Mouse (Mus musculus) T-helper 1 cell (primary cell): ENCODE measurements around the gene Wfdc13.

Experiments used
- in situ Hi-C: fragments of 300-600 bp; cut with MboI, MseI; formaldehyde crosslinking; loops from one replicate; pipeline ENCODE4 v1.15.1; 2025; ENCODE audit warnings: high pct_unique_total_duplicates

Wfdc13 gene

GRCm38 (mm10) chr2:164684807-164685206, at the start of gene Wfdc13:
TSS of gene Wfdc13 (plus strand) at chr2:164685107.
- in situ Hi-C loops, result no loop called here

DNA sequence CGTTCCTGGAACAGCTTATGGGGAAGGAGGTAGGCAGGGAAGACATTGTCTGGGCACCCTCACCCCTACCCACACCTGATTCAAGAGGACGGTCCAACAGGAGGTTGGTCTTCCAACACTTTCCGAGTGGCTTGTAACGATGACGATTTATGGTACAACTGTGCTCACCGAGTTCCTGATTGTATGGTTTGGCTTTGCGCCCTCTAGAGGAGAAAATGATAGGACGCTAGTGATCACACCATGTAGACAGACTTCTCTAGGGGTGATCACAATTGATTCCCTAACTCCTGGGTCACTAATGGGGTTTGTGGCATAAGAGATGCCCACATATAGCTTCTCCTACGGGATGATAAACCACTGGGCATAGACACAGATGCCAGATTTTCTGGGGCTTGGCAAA, 49.6 kb upstream of the Wfdc13 start:
- in situ Hi-C loops, result no loop called here

DNA sequence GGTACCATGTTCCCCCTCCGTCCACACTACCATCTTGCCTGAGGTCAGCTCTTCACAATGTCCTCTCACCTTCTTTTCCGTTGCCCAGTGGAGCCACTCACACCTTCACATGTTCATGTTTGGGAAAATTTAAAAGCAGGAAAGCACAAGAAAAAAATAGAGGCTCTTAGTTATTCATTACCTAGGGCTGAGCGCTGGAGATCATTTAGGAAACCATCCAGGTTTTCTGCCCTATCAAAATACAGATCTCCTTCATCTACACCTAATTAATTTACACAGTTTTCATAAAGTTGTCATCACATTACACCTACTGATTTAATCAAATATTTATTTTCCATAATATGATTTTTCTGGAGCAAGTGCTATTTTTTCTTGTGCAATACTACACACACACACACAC, 46.2 kb upstream of the Wfdc13 start, which contains the start of gene Wfdc16:
Gene Wfdc16 (minus strand): TSS at position 101 of the 400 bp plus-strand sequence.
- in situ Hi-C loops, result no loop called here

DNA sequence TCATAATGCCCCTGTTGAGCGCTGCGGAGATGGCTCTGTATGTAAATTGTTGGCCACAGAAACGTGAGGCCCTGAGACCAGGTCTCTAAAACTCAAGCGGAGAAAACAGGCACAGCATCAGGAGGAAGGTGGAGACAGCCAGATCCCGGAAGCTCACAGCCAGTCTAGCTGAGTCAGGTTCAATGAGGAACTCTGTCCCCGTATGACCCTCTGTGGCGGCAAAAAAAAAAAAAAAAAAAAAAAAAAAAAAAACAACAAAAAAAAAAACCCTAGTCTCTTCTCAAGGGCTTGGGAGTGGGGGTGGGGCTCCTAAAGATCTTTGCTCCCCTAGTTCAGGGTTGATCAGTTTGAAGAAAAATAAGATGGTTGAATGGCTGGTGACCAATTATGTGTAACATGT, 43.8 kb upstream of the Wfdc13 start:
- in situ Hi-C loops, result no loop called here

DNA sequence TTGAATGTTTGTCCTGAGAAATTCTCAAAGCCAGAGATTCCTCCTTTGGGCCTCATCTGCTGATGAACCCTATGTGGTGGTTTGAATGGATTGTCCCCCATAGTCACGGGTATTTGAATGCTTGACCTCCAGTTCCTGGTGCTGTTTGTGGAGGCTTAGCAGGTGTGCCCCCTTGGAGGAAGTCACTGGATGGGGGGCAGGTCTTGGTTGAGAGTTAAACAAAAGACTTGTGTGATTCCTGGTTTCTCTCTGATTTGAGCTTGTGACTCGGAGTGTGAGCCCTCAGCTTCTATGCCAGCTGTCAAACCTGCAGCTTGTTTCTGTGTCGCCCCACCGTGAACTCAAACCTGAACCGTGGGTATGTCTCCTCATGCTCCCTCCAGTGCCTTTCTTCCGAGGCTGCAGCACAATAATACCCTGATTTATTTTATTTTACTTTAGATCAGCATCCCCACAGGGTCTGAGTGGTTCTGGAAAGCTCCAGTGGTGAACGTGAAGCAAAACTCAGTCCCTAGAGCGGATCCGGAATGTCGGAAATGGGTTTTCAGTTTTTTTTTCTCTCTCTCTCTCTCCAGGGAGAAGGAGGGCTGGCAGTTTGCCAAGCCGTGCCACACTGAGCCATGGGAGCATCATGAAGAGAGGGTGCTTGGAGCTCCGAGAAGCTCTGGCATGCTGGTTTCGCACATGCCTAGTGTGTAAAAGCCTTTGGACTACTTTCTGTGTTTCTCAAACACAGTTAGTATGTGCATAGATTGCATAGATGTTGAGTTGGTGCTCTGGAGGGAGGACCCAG, 42.8 kb upstream of the Wfdc13 start:
- in situ Hi-C loops, result no loop called here

GRCm38 (mm10) chr2:164655858-164656257, 29.0 kb upstream of the Wfdc13 start, which contains the start of gene Wfdc10:
TSS of gene Wfdc10 (plus strand) at chr2:164656046.
- in situ Hi-C loops, result no loop called here

- in situ Hi-C loops, result no loop called here
Observed at GRCm38 (mm10) chr2:164656483-164656882, 28.4 kb upstream of the Wfdc13 start, which contains the start of gene Wfdc9. TSS of gene Wfdc9 (minus strand) at chr2:164656583.

DNA sequence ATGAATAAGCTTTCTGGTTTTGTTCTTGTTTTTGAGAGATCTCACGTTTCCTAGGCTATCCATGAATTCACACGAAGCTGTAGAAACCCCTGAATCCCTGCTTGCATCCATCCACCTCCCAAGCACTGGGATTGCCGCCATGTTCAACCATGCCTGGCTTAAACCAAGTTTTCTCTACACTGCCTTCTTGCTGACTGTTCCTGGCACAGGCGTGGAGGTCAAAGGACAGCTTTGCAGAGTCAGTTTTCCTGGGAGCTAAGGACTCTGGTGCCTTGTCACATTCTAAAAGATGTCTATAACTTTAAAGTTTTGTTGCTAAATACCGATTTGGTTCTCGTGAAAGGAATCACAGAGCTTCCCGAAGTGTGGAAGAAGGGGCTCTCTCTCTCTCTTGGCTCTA, 20.1 kb upstream of the Wfdc13 start:
- in situ Hi-C loops, result no loop called here

DNA sequence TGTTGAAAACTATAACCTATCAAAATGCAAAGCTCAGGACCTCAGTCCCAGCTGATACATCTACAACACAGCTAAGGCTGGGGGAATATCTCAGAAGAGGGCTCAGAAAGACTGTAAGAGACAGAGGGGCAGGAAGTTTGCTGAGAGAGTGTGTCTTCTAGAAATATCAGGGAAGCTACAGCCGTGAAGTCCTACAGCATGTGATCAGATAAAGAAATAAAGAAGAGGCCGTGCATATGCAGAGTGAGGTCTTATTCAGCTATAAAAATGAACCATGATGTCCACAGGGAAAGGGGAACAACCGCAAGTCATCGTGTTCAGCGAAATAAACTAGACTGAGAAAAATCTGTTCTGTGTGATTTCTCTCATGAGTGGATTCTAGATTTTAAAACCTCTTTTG, 14.6 kb upstream of the Wfdc13 start:
- in situ Hi-C loops, result no loop called here

GRCm38 (mm10) chr2:164670938-164671337, 14.0 kb upstream of the Wfdc13 start:
- in situ Hi-C loops, result no loop called here

- in situ Hi-C loops, result no loop called here
Observed at GRCm38 (mm10) chr2:164673987-164674386, 10.9 kb upstream of the Wfdc13 start, which contains the start of gene Wfdc11. TSS of gene Wfdc11 (minus strand) at chr2:164674087.

GRCm38 (mm10) chr2:164676103-164676502, 8.8 kb upstream of the Wfdc13 start:
- in situ Hi-C loops, result no loop called here

- in situ Hi-C loops, result no loop called here
Observed at GRCm38 (mm10) chr2:164676916-164677685, 7.8 kb upstream of the Wfdc13 start.

- in situ Hi-C loops, result no loop called here
Observed at GRCm38 (mm10) chr2:164678848-164679625, 5.9 kb upstream of the Wfdc13 start.

GRCm38 (mm10) chr2:164679906-164680305, 5.0 kb upstream of the Wfdc13 start:
- in situ Hi-C loops, result no loop called here

DNA sequence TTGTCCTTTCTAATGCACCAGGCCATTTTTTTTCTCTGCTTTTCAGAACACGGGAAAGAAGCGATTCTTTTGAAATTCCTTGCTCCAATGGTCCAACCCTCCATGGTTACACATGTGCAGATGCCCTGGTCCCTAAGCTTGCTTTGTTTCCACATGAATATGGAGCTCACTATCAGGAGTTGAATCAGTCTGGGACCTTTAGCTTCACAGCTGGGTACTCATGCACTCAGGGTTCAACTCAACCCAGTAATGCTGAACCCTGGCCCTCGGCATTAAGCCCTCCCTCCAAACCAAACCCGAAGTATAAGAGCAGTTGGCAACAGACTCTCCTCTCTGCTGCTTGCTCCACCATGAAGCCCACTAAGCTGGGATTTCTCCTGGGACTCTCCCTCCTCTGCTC, 13.3 kb downstream of the Wfdc13 start, which contains the start of gene Spint4:
Gene Spint4 (plus strand): TSS at position 301 of the 400 bp plus-strand sequence.
- in situ Hi-C loops, result no loop called here

DNA sequence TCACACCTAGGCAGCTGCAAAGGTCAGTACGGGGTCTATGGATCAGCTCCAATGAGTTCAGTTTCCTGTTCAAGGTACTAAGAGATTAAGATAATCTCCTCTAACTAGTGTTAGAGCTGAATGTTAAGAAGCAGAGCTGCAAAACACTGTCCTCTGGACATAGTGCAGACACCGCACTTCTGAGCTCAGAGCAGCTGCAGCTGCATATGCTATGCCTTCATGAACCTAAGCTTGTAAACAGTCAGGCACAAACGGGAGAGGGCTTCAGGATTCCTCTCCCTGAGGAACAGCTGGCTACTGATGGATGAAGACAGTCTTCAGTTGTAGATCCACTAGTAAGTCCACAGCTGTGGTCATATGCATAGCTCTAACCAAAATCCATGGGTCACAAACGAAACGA, 16.1 kb downstream of the Wfdc13 start:
- in situ Hi-C loops, result no loop called here

DNA sequence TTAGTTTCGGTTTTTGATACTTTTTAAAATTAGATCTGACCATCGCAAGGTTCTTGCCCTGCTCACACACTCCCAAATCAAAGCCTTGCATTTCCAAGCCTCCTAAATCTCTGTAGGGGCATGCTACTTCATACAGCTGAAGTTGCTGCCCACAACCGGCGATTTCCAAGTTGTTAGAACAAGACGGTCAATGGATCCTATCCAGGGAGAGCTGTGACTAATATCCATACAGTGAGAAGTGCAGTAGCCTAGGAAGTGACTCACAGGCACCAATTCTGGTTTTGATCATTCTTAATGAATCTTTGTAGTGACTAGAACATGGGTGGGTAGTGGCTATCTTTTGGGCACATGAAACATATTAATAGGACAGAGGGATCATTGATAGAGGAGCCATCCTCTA, 16.9 kb downstream of the Wfdc13 start:
- in situ Hi-C loops, result no loop called here

- in situ Hi-C loops, result no loop called here
Observed at GRCm38 (mm10) chr2:164704235-164704634, 19.3 kb downstream of the Wfdc13 start.

DNA sequence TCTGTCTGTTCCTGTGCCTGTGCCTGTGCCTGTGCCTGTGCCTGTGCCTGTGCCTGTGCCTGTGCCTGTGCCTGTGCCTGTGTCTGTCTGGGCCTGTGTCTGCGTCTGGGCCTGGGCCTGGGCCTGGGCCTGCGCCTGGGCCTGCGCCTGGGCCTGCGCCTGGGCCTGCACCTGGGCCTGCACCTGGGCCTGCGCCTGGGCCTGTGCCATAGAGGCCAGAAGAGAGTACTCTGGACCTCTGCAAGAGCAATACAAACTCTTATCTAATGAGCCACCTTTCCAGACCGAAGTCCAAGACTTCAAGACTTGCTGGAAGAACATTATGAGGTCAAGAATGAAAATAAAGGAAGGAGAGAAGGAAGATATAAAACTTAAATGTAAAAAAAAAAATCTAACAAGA, 20.4 kb downstream of the Wfdc13 start:
- in situ Hi-C loops, result no loop called here

DNA sequence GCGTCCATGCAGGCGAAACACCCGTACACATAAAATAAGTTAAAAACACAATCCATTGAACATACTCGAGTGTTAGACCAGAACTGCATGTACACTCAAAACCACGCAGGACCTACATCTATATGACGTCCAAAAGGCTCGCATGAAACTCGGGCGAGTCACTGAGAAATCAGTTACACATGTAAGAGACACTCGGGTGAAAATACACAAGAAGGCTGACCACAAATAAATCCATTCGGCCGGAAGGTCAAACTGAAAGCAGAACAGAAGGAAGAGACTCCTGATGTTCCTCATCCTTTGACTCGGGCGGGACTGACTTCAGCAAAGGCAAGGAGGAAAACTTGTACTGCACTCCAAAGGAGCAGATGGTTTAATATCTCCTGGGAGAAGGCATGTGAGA, 21.1 kb downstream of the Wfdc13 start:
- in situ Hi-C loops, result no loop called here

- in situ Hi-C loops, result no loop called here
Observed at GRCm38 (mm10) chr2:164715005-164715404, 30.1 kb downstream of the Wfdc13 start, which contains the start of gene Spint5. TSS of gene Spint5 (plus strand) at chr2:164715305.
